Mouse (Mus musculus) stomach, postnatal 0 days (tissue): ENCODE measurements at regions not wholly inside any gene's neighbourhood (a gene's known extent, or its start where the extent isn't known, plus 50 kb on each side); places are given as distances from the start of the nearest gene placed in this dataset.

Source experiments
- ATAC-seq: fragments of 200-750 bp; cut with Nextera tagmentation; 2 replicates; pipeline ENCODE4 v1.8.0; 2017; ENCODE audit not compliant: low FRiP score, low TSS enrichment
- DNase-seq: peaks from one replicate; pipeline ENCODE4 v3.0.0-alpha.2; 2016; ENCODE audit warnings: low spot score
- H3K27ac ChIP-seq: fragments of 300-500 bp; sonication (generic); replicated peaks from 2 replicates; pipeline ENCODE4 v1.5.1; 2014; ENCODE audit warnings: mild to moderate bottlenecking, control low read depth
- H3K27me3 ChIP-seq: fragments of 300-500 bp; sonication (generic); 2 replicates; pipeline ENCODE4 v1.6.1; 2014; ENCODE audit warnings: low read length; ENCODE audit not compliant: control insufficient read depth, insufficient read depth
- H3K36me3 ChIP-seq: fragments of 300-500 bp; sonication (generic); 2 replicates; pipeline ENCODE4 v1.6.1; 2014; ENCODE audit warnings: low read length, mixed read lengths; ENCODE audit not compliant: control insufficient read depth, insufficient read depth
- H3K4me1 ChIP-seq: fragments of 300-500 bp; sonication (generic); replicated peaks from 2 replicates; pipeline ENCODE4 v1.6.1; 2014; ENCODE audit warnings: antibody characterized with exemption; ENCODE audit not compliant: control insufficient read depth, insufficient read depth
- H3K4me2 ChIP-seq: fragments of 300-500 bp; sonication (generic); replicated peaks from 2 replicates; pipeline ENCODE4 v1.6.1; 2014; ENCODE audit warnings: low read depth, mild to moderate bottlenecking, control low read depth, moderate library complexity
- H3K4me3 ChIP-seq: fragments of 300-500 bp; sonication (generic); 2 replicates; pipeline ENCODE4 v1.5.1; 2014; ENCODE audit warnings: low read depth, low read length, control low read depth
- H3K9ac ChIP-seq: fragments of 300-500 bp; sonication (generic); 2 replicates; pipeline ENCODE4 v1.6.1; 2014; ENCODE audit warnings: mild to moderate bottlenecking, low read length, control low read depth, mixed read lengths
- H3K9me3 ChIP-seq: fragments of 300-500 bp; sonication (generic); 2 replicates; pipeline ENCODE4 v1.6.1; 2016; ENCODE audit warnings: low read length; ENCODE audit not compliant: control insufficient read depth
- CTCF ChIP-seq: IDR thresholded peaks from 2 replicates; pipeline ENCODE4 v1.5.1; 2016; ENCODE audit warnings: antibody characterized with exemption, low read depth, mild to moderate bottlenecking, moderate library complexity
- EP300 ChIP-seq: optimal IDR thresholded peaks from 2 replicates; pipeline ENCODE3; 2016; ENCODE audit warnings: antibody characterized with exemption
- WGBS: fragments of 180-500 bp; shearing (Covaris S2); extraction: QIAGEN DNeasy Blood & Tissue Kit; methylation state at CpG from one replicate; pipeline ENCODE4 v1.1.7; 2014; 5-methylcytosine and 5-hydroxymethylcytosine counted together

DNA sequence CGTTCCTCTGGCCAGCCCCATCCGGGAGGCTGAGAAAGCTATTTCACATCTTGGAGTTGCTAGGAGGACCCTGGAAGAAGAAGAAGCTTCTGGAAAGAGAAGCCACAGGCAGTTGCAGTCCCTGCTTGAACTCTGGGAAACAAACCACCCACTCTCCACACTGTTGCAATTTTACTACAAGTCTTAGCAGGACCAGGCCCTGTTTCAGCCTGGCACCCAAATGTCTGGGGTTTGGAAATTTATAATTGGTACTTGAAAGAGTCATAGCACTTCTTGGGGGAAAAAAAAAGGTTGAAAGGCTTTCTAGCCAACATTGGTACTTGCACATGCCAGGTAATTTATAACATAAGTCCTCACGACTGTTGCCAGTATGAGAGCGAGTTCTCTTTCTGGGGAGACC, 57.9 kb upstream of the Neo1 start:
- Histone ChIP-seq H3K4me1 (0 out of 2 replicates have a peak, but pooled peaks cover 2% of the 10 kb centered on the region), H3K4me3 (no peak overlapping the region), H3K36me3 (no peaks in the 10 kb centered on the region), H3K9ac (no peak overlapping the region), H3K27ac (no peak overlapping the region), H3K4me2 (no peak overlapping the region), H3K9me3 (no peaks in the 10 kb centered on the region), H3K27me3 (no peaks in the 10 kb centered on the region)
- WGBS, result 66% methylated on average over 4 of the region's 4 CpGs
- ATAC-seq, result no peak
- no peak for DNase-seq
- TF ChIP-seq EP300 (no peak), CTCF (no peak)

DNA sequence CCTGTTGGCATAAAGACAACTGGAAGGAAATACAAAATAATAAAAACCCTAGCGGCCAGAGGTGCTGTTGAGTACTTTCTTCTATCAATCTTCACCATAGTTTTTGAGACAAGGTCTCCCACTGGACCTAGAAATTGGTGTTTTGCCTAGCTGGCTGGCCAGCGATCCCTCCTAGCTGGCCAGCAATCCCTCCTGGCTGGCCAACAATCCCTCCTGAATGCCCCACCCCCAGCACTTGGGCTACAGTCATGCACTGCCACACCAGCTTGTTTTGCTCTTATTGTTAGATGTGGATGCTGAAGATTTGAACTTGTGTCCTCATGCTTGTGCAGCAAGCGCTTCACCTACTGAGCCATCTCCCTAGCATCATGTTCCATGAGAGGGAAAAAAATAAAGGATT, 54.9 kb upstream of the Neo1 start:
- no peak overlapping the region for H3K4me2 ChIP-seq
- no peak for TF ChIP-seq EP300
- no peak for TF ChIP-seq CTCF
- H3K4me1 ChIP-seq, result no peaks in the 10 kb centered on the region
- 83% methylated on average over 3 of the region's 3 CpGs for WGBS
- no peak overlapping the region for H3K4me3 ChIP-seq
- DNase-seq (no peak), ATAC-seq (no peak)
- H3K36me3 ChIP-seq, result no peaks in the 10 kb centered on the region
- no peak overlapping the region for H3K27ac ChIP-seq
- no peak overlapping the region for H3K9ac ChIP-seq
- H3K9me3 ChIP-seq, result no peaks in the 10 kb centered on the region
- H3K27me3 ChIP-seq, result no peaks in the 10 kb centered on the region

DNA sequence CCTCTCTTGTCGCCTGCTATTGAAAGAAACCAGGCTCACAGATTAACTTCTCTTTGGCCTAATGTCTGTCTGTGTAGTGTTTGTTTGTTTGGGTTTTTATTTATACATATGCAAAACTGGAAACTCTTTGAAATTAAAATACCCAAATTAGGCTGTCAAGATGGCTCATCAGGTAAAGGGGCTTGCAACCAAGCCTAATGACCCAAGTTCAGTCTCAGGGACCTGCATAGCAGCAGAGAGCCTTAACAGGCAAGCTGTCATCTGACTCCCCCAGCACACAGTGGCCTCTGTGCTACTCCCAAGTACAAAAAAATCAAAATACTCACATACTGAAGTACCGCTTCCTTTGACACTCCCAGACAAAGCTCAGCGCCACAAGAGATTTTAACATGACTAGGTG, 51.5 kb upstream of the Neo1 start:
- DNase-seq (no peak), ATAC-seq (no peak)
- Histone ChIP-seq H3K4me2 (no peak overlapping the region), H3K9me3 (no peaks in the 10 kb centered on the region), H3K27me3 (no peaks in the 10 kb centered on the region), H3K36me3 (no peaks in the 10 kb centered on the region), H3K4me1 (no peaks in the 10 kb centered on the region), H3K4me3 (no peak overlapping the region), H3K9ac (no peak overlapping the region), H3K27ac (no peak overlapping the region)
- WGBS, result 58% methylated on average over 3 of the region's 3 CpGs
- TF ChIP-seq EP300 (no peak), CTCF (no peak)

DNA sequence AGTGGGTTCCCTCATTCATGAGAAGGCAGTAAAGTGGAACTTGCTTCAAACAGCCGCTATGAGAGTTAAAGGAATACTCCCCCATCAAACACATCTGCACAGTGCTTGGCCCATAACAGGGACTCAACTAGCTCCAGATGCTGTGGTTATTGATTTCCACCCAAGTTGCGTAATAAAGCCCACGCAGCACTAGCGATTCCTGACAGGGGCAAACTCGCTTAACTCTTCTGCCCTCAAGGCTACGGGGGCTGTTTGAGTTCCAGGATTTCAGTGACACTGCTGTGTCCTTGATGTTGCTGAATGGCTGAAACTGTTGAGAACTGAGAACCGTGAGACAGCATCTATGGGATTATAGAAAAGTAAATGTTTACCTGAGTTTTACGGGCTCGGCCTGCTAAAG, 50.9 kb upstream of the Neo1 start:
- H3K4me1 ChIP-seq, result no peaks in the 10 kb centered on the region
- TF ChIP-seq CTCF (no peak), EP300 (no peak)
- H3K27me3 ChIP-seq, result no peaks in the 10 kb centered on the region
- H3K4me2 ChIP-seq, result no peak overlapping the region
- H3K9ac ChIP-seq, result no peak overlapping the region
- DNase-seq, result no peak
- no peak overlapping the region for H3K27ac ChIP-seq
- ATAC-seq, result no peak
- WGBS, result 40% methylated on average over 9 of the region's 9 CpGs
- no peaks in the 10 kb centered on the region for H3K9me3 ChIP-seq
- no peaks in the 10 kb centered on the region for H3K36me3 ChIP-seq
- H3K4me3 ChIP-seq, result no peak overlapping the region

DNA sequence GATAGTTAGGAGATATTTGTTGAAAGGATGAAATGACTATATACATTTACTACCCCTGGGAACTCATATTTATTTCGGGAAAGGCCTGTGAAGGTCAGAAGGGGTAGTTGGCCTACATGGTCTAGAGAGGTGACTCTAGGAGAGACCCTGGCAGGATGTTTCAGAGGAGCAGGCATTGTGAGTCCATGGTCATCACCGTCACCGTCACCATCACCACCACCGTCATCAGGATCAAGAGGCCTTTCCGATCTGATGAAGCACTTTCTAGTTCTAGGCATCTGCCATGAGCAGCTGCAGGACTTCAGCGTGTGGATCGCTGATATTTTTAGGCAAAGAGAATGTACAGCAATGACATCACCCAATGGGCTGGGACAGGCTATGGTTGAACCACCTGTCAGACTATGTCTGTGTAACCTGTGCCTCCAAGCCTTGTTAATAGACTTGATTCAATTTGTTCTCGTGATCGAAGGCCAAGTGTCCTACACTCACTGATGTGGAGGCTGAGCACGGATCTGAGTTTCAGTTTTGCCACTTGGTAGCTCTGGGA, 50.4 kb upstream of the Neo1 start:
- Histone ChIP-seq H3K9me3 (no peaks in the 10 kb centered on the region), H3K4me3 (no peak overlapping the region), H3K4me1 (no peaks in the 10 kb centered on the region), H3K9ac (no peak overlapping the region), H3K27ac (no peak overlapping the region), H3K27me3 (no peaks in the 10 kb centered on the region), H3K36me3 (no peaks in the 10 kb centered on the region), H3K4me2 (no peak overlapping the region)
- no peak for ATAC-seq
- no peak for DNase-seq
- 84% methylated on average over 10 of the region's 10 CpGs for WGBS
- TF ChIP-seq CTCF, result no peak
- TF ChIP-seq EP300, result no peak
